ENCODE assay signal across 17 mouse cellular contexts in the genomic region with DNA sequence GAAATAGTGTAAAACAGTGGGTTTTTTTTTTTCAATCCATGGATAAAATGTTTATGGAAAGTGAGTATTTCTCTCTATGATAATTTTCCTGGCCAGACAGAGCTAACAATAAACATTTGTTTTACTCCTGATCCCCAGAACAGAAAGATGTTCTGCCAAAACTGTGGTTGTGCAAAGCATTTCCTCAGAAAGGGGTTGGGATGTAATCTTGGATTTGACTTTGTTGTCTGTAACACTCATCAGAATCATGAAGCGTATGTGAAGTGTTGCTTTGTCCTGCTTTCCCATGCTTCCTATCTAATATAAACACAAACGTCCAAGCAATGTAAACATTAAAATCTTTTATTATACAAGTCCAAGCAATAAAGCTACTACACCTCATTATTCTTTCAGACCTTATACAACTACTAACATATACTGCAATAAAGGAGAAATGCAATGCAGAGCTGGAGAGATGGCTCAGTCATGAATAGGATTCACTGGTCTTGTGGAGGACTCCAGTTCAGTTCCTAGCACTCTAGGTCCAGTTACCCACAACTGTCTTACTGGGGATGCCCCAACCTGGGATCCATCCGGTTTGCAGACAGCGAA.
"Had no signal": no experiment of that assay in that cellular context is flagged by ENCODE, and none has a peak within 500 bp of the region (broad histone marks: within the 10 kb centered on the region; RNA-seq: fewer than 3 reads in every experiment).

No protein-coding gene starts in this region.

- H3K4me2 ChIP-seq: limb, embryonic 12.5 days; limb, embryonic 15.5 days; liver, embryonic 13.5 days; midbrain, embryonic 13.5 days; neural tube, embryonic 13.5 days had no signal

- H3K36me3 ChIP-seq: limb, embryonic 12.5 days; limb, embryonic 15.5 days; liver, embryonic 13.5 days; midbrain, embryonic 10.5 days; midbrain, embryonic 13.5 days; neural tube, embryonic 13.5 days had no signal

- DNase-seq: kidney, adult 2 months; kidney, postnatal 10 days; kidney, postnatal 36 days; left cerebral cortex, postnatal 4 days; liver, embryonic 13.5 days; lung, postnatal 10 days; thymus, adult 18-20 months; thymus, postnatal 36 days had no signal

- H3K4me1 ChIP-seq: limb, embryonic 12.5 days; limb, embryonic 15.5 days; liver, embryonic 13.5 days; megakaryocyte, embryonic 14.5 days; midbrain, embryonic 10.5 days; midbrain, embryonic 13.5 days; neural tube, embryonic 13.5 days had no signal

- H3K27me3 ChIP-seq: limb, embryonic 12.5 days; limb, embryonic 15.5 days; liver, embryonic 13.5 days; megakaryocyte, embryonic 14.5 days; midbrain, embryonic 13.5 days; neural tube, embryonic 13.5 days had no signal

- H3K4me3 ChIP-seq: limb, embryonic 12.5 days; limb, embryonic 15.5 days; liver, embryonic 13.5 days; megakaryocyte, embryonic 14.5 days; midbrain, embryonic 10.5 days; midbrain, embryonic 13.5 days; myocyte; neural tube, embryonic 13.5 days had no signal

- H3K9ac ChIP-seq: limb, embryonic 12.5 days; limb, embryonic 15.5 days; liver, embryonic 13.5 days; midbrain, embryonic 13.5 days; neural tube, embryonic 13.5 days had no signal

- H3K9me3 ChIP-seq: limb, embryonic 12.5 days; limb, embryonic 15.5 days; liver, embryonic 13.5 days; megakaryocyte, embryonic 14.5 days; midbrain, embryonic 10.5 days; midbrain, embryonic 13.5 days; neural tube, embryonic 13.5 days had no signal

- ATAC-seq: intestine, postnatal 0 days; midbrain, embryonic 13.5 days; midbrain, embryonic 16.5 days had no signal

- H3K27ac ChIP-seq: limb, embryonic 12.5 days; limb, embryonic 15.5 days; liver, embryonic 13.5 days; midbrain, embryonic 10.5 days; midbrain, embryonic 13.5 days; neural tube, embryonic 13.5 days had no signal
